Mouse (Mus musculus) forebrain, embryonic 13.5 days (tissue): ENCODE measurements around the gene Garem2. TPM values are rescaled to one million over a fixed set of nuclear protein-coding genes. Genes with fewer than 3 reads are reported as not detected.
A peak's percentile ranks its signal among the peaks of the same experiment; 100 is the strongest.

Experiments
- ATAC-seq: fragments of 200-750 bp; cut with Nextera tagmentation; 2 replicates; pipeline ENCODE4 v1.8.0; 2017
- H3K27ac ChIP-seq: fragments of 300-500 bp; sonication (generic); 2 replicates; pipeline ENCODE4 v1.5.1; 2015; ENCODE audit warnings: inconsistent platforms, mild to moderate bottlenecking, moderate library complexity
- H3K27me3 ChIP-seq: fragments of 300-500 bp; sonication (generic); 2 replicates; pipeline ENCODE4 v1.6.1; 2015; ENCODE audit warnings: mild to moderate bottlenecking, inconsistent platforms
- H3K36me3 ChIP-seq: fragments of 300-500 bp; sonication (generic); 2 replicates; pipeline ENCODE4 v1.6.1; 2015; ENCODE audit warnings: mild to moderate bottlenecking, inconsistent platforms; ENCODE audit not compliant: poor library complexity, severe bottlenecking
- H3K4me1 ChIP-seq: fragments of 300-500 bp; sonication (generic); 2 replicates; pipeline ENCODE4 v1.6.1; 2015; ENCODE audit warnings: inconsistent platforms
- H3K4me2 ChIP-seq: fragments of 300-500 bp; sonication (generic); 2 replicates; pipeline ENCODE4 v1.6.1; 2015; ENCODE audit warnings: inconsistent platforms, mild to moderate bottlenecking, moderate library complexity
- H3K4me3 ChIP-seq: fragments of 300-500 bp; sonication (generic); 2 replicates; pipeline ENCODE4 v1.5.1; 2015; ENCODE audit warnings: mild to moderate bottlenecking, inconsistent platforms
- H3K9ac ChIP-seq: fragments of 300-500 bp; sonication (generic); 2 replicates; pipeline ENCODE4 v1.6.1; 2015; ENCODE audit warnings: mild to moderate bottlenecking, inconsistent platforms
- H3K9me3 ChIP-seq: fragments of 300-500 bp; sonication (generic); replicated peaks from 2 replicates; pipeline ENCODE4 v1.6.1; 2016; ENCODE audit warnings: inconsistent platforms
- WGBS: fragments of 180-500 bp; shearing (Covaris S2); methylation state at CpG from one replicate; pipeline ENCODE4 v1.1.7; 2015; 5-methylcytosine and 5-hydroxymethylcytosine counted together
- polyA plus RNA-seq: library from polyadenylated mRNA; unstranded; fragments of >200 nt; fragmentation: Nextera tagmentation; extraction: Ambion mirVana; gene quantifications from 2 replicates; pipeline ENCODE4 v1.2.1, GENCODE M21; 2015

Garem2 gene
- polyA plus RNA-seq, 1 experiment from 2014 or later, result 14.4 TPM

DNA sequence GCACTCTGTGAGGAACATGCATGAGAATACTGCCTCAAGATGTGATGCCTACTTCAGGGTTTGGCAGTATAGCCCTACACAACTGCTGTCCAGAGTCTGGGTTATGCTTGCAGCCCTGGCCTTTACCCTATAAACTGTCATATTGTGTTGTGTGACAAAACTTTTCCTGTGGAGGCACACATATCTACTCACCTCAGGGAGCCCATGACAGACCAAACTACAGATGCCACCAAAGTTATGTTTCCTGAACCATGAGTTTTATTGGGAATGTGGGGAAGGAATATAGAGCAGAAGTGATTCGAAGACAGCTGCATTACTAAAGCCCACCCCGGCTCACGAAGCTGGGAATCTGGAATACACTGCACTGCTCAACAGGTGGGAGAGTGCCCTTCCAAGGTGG lies 1.6 kb upstream of the Garem2 start:
- ATAC-seq, result no peak
- Histone ChIP-seq H3K36me3 (peaks cover 3% of the 10 kb centered on the region; the same call in 1 of the 2 replicates), H3K9ac (no peak overlapping the region), H3K27me3 (no peaks in the 10 kb centered on the region), H3K9me3 (no peaks in the 10 kb centered on the region), H3K27ac (no peak overlapping the region), H3K4me1 (peaks cover 24% of the 10 kb centered on the region), H3K4me2 (no peak overlapping the region), H3K4me3 (no peak overlapping the region)
- WGBS, result 76% methylated on average over 3 of the region's 3 CpGs

DNA sequence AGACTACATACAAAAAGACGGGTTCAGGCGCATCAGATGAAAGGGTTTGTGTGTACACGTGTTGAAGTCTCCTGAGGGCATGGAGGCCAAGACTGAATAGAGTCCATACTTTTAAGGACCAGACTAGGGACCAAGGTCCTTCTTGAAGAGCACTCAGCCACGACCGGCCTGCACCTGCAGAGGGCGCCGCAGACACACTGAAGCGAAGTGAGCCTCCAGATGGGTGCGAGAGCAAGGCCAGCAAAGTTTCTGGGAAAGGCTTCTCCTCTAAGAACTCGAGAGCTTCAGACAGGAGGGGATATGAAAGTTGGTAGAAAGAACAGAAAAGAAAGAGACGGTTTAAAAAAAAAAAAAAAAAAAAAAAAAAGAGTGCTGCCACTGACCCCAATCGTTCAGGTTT lies 622 bp upstream of the Garem2 start:
- peaks cover 34% of the 10 kb centered on the region for H3K4me1 ChIP-seq
- H3K9ac ChIP-seq, result no peak overlapping the region
- H3K36me3 ChIP-seq, result peaks cover 13% of the 10 kb centered on the region; the same call in 1 of the 2 replicates
- no peak overlapping the region for H3K27ac ChIP-seq
- no peak for ATAC-seq
- H3K4me3 ChIP-seq, result peak overlapping the region; percentile 74
- peak overlapping the region; percentile 86 for H3K4me2 ChIP-seq
- no peaks in the 10 kb centered on the region for H3K9me3 ChIP-seq
- under 1% methylated on average over 11 of the region's 12 CpGs for WGBS
- no peaks in the 10 kb centered on the region for H3K27me3 ChIP-seq

DNA sequence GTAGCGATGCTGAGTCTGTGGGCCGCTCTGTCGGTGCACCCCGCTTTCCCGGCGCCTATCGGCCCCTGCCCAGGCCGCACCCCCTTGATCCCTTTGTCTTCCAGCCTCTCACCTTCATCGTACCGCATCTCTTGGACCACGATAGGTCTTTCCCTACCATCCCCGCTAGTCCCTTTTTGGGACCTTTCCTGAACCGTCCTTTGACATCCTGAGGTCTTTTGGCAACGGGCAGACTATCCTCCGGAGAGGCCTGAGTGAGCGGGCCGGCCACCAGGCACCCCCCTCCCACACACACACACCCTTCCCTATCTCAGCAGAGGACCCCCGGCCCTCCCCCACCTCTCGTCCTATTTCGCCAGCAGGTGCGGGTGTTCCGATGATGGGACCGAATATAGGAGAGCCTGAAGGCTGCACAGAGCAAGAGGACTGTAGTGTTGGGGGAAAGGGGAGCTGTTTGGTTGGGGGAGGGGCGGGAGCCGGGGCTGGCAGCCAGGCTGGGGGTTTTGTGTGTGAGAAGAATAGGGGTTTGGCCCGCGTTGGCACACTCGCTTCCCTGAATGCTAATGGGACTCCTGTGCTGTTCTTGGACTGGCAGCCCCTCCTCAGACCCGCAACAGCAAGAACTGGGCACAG lies 823 bp downstream of the Garem2 start, which contains the start of gene 3110082J24Rik:
TSS of gene 3110082J24Rik (minus strand) at position 419 of the 633 bp plus-strand sequence.
- H3K4me2 ChIP-seq, result peak within 1 kb of the TSS; percentile 86
- H3K27me3 ChIP-seq, result 0 out of 2 replicates have a peak, but pooled peaks cover 4% of the 10 kb centered on the region
- peak; percentile 71 for ATAC-seq
- peaks cover 16% of the 10 kb centered on the region for H3K36me3 ChIP-seq
- peak within 1 kb of the TSS; percentile 91 for H3K27ac ChIP-seq
- 1% methylated on average over 29 of the region's 29 CpGs for WGBS
- H3K4me1 ChIP-seq, result peaks cover 48% of the 10 kb centered on the region
- peak within 1 kb of the TSS; percentile 74 for H3K4me3 ChIP-seq
- no peaks in the 10 kb centered on the region for H3K9me3 ChIP-seq
- H3K9ac ChIP-seq, result peak within 1 kb of the TSS; percentile 91

DNA sequence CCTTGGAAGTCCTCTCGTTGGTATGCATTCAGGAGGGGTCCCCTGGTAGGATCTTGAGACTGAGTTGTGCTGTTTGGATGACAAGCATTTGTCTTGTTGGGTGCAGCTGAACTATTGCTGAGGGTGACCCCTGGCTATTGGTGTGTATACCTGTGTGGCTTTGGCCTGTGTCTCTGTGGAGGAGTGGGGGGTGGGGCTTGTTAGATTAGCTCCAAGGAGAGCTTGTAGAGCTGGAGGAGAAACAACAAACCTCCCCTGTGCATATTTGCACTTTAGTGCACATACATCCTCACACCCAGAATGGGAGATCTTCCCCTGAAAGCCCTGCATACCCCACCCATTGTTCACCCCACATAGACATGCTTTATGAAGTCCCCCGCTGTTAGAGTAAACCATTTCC lies 1.8 kb downstream of the Garem2 start:
- H3K36me3 ChIP-seq, result peaks cover 24% of the 10 kb centered on the region
- peak overlapping the region; percentile 74 for H3K4me3 ChIP-seq
- ATAC-seq, result no peak
- peaks cover 58% of the 10 kb centered on the region for H3K4me1 ChIP-seq
- 4% methylated on average over 2 of the region's 2 CpGs for WGBS
- no peaks in the 10 kb centered on the region for H3K9me3 ChIP-seq
- peak overlapping the region; percentile 91 for H3K27ac ChIP-seq
- peak overlapping the region; percentile 86 for H3K4me2 ChIP-seq
- 0 out of 2 replicates have a peak, but pooled peaks cover 4% of the 10 kb centered on the region for H3K27me3 ChIP-seq
- H3K9ac ChIP-seq, result peak overlapping the region; percentile 91; the same call in 1 of the 2 replicates

DNA sequence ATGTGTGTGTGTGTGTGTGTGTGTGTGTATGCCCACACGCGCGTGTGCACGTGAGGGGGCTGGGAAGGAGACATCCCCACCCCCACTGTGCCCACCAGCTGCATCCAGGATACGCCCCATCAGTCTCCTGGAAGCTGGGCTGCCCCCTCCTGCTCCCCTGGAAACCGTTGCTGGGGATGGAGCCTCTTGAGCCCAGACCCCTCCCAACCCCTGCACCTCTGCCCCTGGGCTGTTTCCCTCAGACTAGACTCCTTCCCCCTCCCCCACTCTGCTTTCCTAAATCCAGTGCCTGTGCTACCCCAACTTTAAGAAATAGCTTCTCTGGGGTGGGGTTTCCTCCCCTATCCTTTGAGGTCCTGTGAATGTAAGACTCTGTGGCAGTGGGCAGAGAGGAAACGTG lies 2.2 kb downstream of the Garem2 start:
- WGBS, result 3% methylated on average over 7 of the region's 7 CpGs
- H3K4me3 ChIP-seq, result peak overlapping the region; percentile 74
- peak overlapping the region; percentile 91 for H3K9ac ChIP-seq
- peak overlapping the region; percentile 91 for H3K27ac ChIP-seq
- H3K27me3 ChIP-seq, result peaks cover 5% of the 10 kb centered on the region; the same call in 1 of the 2 replicates
- H3K9me3 ChIP-seq, result no peaks in the 10 kb centered on the region
- H3K4me1 ChIP-seq, result peaks cover 59% of the 10 kb centered on the region
- H3K36me3 ChIP-seq, result peaks cover 27% of the 10 kb centered on the region
- ATAC-seq, result peak; percentile 44; the same call in 1 of the 2 replicates
- H3K4me2 ChIP-seq, result peak overlapping the region; percentile 86

DNA sequence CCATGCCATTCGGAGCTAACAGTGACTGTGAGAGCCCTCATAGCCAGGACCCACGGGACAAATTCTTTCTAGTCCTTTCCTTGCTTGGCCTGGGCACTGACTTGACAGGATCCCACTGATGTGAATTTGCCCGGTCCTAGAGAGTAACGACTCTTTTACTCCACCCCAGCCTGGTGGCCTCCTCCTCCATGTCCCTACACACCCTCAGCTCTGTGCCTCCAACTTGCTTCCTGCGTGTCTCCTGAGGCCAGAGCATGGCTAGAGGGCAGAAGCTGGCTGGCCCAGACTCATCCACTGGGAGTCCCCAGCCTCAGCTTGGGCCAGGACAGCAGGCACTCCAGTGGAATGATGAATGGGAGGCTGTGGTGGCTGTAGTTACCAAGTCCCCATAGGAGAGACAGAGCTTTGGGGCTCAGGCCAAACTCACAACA lies 2.7 kb downstream of the Garem2 start:
- peak overlapping the region; percentile 91 for H3K27ac ChIP-seq
- H3K4me1 ChIP-seq, result peaks cover 59% of the 10 kb centered on the region
- peak overlapping the region; percentile 74 for H3K4me3 ChIP-seq
- no peaks in the 10 kb centered on the region for H3K9me3 ChIP-seq
- H3K4me2 ChIP-seq, result peak overlapping the region; percentile 86
- peaks cover 9% of the 10 kb centered on the region for H3K27me3 ChIP-seq
- WGBS, result 4% methylated on average over 5 of the region's 5 CpGs
- peak overlapping the region; percentile 91 for H3K9ac ChIP-seq
- no peak for ATAC-seq
- peaks cover 31% of the 10 kb centered on the region for H3K36me3 ChIP-seq

DNA sequence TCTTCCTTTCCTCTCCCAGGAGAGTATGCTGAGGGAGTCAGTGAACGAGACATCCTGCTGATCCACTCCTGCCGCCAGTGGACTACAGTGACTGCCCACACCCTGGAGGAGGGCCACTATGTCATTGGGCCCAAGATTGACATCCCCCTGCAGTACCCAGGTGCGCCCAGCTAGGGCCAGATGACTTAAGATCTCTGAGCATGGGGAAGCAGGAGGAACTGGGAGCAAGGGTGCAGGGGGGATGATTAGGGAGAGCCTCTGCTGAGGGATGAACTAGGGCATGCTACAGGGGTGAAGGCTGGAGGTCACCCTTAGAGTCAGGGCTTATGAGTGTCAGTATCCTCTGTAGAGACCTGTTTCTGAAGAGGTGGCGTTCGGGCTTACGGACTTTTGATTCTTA lies 3.3 kb downstream of the Garem2 start:
- Histone ChIP-seq H3K9me3 (no peaks in the 10 kb centered on the region), H3K27me3 (peaks cover 15% of the 10 kb centered on the region), H3K4me1 (peaks cover 60% of the 10 kb centered on the region), H3K4me2 (peak overlapping the region; percentile 86), H3K27ac (peak overlapping the region; percentile 91; the same call in 1 of the 2 replicates), H3K9ac (peak overlapping the region; percentile 91), H3K4me3 (no peak overlapping the region), H3K36me3 (peaks cover 37% of the 10 kb centered on the region)
- 64% methylated on average over 6 of the region's 6 CpGs for WGBS
- ATAC-seq, result no peak

DNA sequence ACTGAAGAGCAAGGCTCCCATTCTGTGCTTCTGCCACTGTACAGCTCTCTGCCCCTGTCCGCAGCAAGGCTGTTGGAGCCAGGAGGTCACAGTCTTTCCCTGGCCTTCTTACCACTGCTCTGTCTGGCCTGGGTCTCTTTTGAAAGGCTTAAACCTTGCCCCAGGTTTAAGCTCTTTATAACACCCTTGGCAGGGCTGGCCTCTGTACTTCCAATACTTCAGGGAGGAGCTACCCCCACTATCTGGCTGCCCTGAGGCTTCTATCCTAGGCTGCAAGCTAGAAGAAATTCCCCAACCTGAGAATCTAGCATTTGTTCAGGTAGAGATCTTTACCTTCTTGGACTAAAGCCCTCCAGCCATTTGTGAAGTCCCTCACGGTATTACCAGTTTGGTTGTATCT lies 4.9 kb downstream of the Garem2 start:
- 0 out of 2 replicates have a peak overlapping the region, but pooled peaks have one; percentile 12 for H3K4me3 ChIP-seq
- H3K9me3 ChIP-seq, result no peaks in the 10 kb centered on the region
- WGBS, result 31% methylated on average over 2 of the region's 2 CpGs
- H3K36me3 ChIP-seq, result peaks cover 50% of the 10 kb centered on the region
- H3K27ac ChIP-seq, result no peak overlapping the region
- H3K4me2 ChIP-seq, result peak overlapping the region; percentile 51
- no peak for ATAC-seq
- H3K9ac ChIP-seq, result 0 out of 2 replicates have a peak overlapping the region, but pooled peaks have one; percentile 48
- H3K4me1 ChIP-seq, result peaks cover 76% of the 10 kb centered on the region
- peaks cover 26% of the 10 kb centered on the region for H3K27me3 ChIP-seq

DNA sequence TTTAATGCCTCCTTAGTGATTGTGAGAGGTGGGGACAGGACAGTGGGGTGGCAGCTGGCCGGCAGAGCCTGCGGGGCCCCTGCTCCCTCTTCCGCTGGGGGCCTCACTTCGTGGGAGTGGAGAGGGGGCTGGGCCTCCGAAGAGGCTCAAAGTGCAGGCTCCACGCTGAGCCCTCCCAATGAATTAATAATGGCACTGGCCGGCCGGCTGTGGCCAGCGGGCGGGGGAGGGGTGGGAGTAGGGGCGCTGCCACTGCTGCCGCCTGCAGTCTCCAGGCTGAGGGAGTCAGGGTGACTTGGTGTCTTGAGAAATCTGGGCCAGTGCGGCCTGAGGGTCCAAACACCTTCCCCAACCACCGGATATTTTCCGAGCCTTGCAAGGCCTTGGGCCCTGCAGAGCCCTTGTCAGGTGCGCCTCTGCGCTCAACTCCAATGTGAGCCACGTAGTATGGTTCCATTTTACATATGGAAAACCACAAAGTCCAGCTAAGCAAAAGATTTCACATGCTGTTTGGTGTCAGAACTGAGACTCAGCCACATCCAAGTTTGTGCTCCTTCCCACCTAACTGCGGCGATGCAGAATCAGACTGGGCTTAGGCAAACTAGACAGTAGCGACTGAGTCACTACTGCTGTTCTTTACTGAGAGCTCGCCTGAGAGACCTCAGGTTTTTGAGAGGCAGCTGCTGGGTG lies 5.6 kb downstream of the Garem2 start:
- Histone ChIP-seq H3K36me3 (peaks cover 55% of the 10 kb centered on the region), H3K27ac (peak overlapping the region; percentile 51), H3K4me2 (peak overlapping the region; percentile 51), H3K9me3 (no peaks in the 10 kb centered on the region), H3K4me3 (peak overlapping the region; percentile 12; the same call in 1 of the 2 replicates), H3K27me3 (peaks cover 30% of the 10 kb centered on the region), H3K9ac (peak overlapping the region; percentile 48), H3K4me1 (peaks cover 78% of the 10 kb centered on the region)
- ATAC-seq, result no peak
- WGBS, result 6% methylated on average over 22 of the region's 22 CpGs

DNA sequence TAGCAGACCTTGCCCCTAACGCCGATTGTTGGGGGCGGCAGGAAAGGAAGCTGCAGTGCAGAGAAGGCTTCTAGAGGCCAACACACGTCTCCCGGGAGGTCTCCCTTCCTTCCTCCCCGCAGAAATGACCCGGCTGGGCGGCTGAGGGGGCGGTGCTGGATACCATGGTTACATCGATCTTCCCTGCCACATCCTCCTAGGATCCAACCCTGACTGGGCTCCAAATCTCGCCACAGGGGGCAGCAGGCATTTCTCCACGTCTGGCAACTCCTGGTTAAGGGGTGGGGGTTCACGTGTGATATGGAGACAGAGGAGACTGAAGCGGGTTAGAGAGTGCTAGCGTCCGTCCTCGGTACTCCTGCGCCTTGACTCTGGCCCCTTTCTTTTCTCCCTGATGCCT lies 6.2 kb downstream of the Garem2 start:
- H3K9ac ChIP-seq, result peak overlapping the region; percentile 48
- H3K27me3 ChIP-seq, result peaks cover 33% of the 10 kb centered on the region
- ATAC-seq, result no peak
- H3K27ac ChIP-seq, result peak overlapping the region; percentile 51
- H3K4me1 ChIP-seq, result peaks cover 76% of the 10 kb centered on the region
- no peaks in the 10 kb centered on the region for H3K9me3 ChIP-seq
- H3K4me3 ChIP-seq, result peak overlapping the region; percentile 7; the same call in 1 of the 2 replicates
- peaks cover 61% of the 10 kb centered on the region for H3K36me3 ChIP-seq
- WGBS, result 4% methylated on average over 18 of the region's 18 CpGs
- peak overlapping the region; percentile 51 for H3K4me2 ChIP-seq

DNA sequence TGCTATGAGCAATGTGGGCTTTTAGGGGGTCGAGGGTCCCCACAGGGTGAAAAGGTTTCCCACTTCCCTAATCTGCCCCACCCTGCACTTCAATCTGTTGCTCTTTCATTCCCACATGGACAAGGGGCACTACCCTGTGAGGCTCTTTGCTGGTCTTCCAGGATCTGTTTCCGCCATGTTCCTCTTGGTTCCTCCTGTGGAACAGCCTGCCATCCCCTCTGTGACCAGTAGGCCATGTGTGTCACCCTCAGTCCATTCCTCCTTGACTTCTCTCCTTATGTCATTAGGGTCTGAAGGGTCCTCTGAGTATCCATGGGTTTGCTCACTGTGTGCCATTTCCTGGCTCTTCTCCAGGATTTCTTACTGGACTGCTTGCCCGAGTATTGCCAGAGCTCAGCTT lies 6.8 kb downstream of the Garem2 start:
- peaks cover 70% of the 10 kb centered on the region for H3K4me1 ChIP-seq
- 68% methylated on average over 3 of the region's 3 CpGs for WGBS
- H3K27ac ChIP-seq, result 0 out of 2 replicates have a peak overlapping the region, but pooled peaks have one; percentile 51
- peaks cover 33% of the 10 kb centered on the region for H3K27me3 ChIP-seq
- peak overlapping the region; percentile 51; the same call in 1 of the 2 replicates for H3K4me2 ChIP-seq
- H3K9ac ChIP-seq, result no peak overlapping the region
- no peaks in the 10 kb centered on the region for H3K9me3 ChIP-seq
- ATAC-seq, result no peak
- no peak overlapping the region for H3K4me3 ChIP-seq
- peaks cover 68% of the 10 kb centered on the region for H3K36me3 ChIP-seq

DNA sequence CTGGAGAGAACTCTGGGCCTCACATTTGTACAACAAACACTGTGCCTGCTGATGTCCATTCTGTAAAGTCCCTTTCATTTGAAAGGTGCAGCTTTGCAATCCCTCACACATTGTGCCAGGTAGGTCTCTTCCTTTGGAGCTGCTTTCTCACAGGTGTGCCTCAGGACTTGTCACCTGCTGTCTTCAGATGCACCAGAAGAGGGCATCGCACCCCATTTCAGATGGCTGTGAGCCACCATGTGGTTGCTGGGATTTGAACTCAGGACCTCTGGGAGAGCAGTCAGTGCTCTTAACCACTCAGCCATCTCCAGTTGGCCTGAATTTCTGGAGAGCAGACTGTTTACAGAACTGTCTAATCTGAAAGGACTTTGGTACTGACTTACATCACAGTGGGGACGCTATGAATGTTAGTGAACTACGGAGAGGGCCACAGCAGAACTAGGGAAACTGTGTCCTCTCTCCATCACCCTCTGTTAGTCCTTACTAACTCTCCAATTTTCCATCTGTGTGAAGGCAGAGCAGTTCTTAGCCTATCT lies 7.6 kb downstream of the Garem2 start:
- peaks cover 33% of the 10 kb centered on the region for H3K27me3 ChIP-seq
- no peak overlapping the region for H3K9ac ChIP-seq

More for the DNA sequence above, 7.6 kb downstream of the Garem2 start:
- no peak overlapping the region for H3K27ac ChIP-seq
- peaks cover 76% of the 10 kb centered on the region for H3K36me3 ChIP-seq
- peaks cover 61% of the 10 kb centered on the region for H3K4me1 ChIP-seq
- H3K9me3 ChIP-seq, result no peaks in the 10 kb centered on the region
- H3K4me3 ChIP-seq, result no peak overlapping the region
- no peak for ATAC-seq
- WGBS, result 87% methylated on average over 3 of the region's 3 CpGs
- H3K4me2 ChIP-seq, result no peak overlapping the region
